Mouse (Mus musculus): Measurements from ENCODE around the gene Usp5. TPM values are rescaled to one million over a fixed set of nuclear protein-coding genes. Genes with fewer than 3 reads are reported as not detected.
"Not testable (repeated sequence)": the region's sequence is repeated elsewhere in the genome, so short reads cannot be mapped to it uniquely, and the experiment has no call there.

The Usp5 gene
- polyA plus RNA-seq, 1 experiment from 2014 or later, result 191 TPM

DNA sequence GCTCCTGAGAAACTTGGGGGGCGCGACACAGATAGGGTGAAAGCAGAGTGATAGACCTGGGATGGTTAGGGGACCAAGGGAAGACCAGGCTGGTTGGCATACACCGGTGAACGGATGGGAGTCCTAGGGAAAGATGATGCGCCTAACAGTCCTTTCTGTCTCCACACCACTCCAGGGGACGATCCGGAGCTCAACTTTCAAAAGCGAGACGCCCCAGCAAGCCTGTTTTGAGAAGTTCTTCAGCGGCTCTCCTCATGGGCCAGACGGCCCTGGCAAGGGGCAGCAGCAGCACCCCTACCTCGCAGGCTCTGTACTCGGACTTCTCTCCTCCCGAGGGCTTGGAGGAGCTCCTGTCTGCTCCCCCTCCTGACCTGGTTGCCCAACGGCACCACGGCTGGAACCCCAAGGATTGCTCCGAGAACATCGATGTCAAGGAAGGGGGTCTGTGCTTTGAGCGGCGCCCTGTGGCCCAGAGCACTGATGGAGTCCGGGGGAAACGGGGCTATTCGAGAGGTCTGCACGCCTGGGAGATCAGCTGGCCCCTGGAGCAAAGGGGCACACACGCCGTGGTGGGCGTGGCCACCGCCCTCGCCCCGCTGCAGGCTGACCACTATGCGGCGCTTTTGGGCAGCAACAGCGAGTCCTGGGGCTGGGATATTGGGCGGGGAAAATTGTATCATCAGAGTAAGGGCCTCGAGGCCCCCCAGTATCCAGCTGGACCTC, 20.1 kb downstream of the Usp5 start:
- peak; percentile 3; the same call in 1 of the 2 replicates for ATAC-seq (ENCODE audit: insufficient number of reproducible peaks, insufficient read depth, low FRiP score, low TSS enrichment)

DNA sequence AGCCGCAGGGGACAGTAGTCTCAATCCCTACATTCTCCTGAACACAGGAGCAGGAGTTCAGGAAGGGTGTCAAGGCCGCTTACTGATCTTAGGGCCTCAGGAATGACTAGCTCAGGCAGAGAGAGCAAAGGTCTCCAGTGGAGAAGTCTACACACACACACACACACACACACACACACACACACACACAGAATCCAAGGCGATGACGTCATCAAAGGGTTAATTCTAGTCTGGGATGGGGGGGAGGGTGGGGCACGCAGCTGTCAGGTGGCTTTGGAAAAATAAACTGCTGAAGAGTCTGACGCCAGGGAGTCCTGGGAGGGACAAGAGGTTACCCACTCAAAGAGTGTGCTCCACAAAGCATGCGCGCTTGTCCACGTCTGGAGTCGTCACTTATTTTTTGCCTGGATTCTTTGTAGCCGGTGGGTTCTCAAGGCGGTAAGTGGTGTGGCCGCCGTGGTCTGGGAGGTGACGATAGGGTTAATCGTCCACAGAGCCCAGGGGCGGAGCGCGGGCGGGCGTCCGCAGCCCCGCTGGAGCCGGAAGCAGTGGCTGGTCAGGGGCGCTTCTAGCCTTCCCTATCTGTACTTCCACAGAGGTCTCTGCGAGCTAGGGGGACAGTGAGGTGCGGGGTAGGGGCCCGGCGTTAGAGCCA, 20.8 kb downstream of the Usp5 start, which contains the start of gene Spsb2:
Spsb2 (plus strand) TSS at position 304 of the 655 bp plus-strand sequence.
- Histone ChIP-seq H3K9ac (peak within 1 kb of the TSS; percentile 74), H3K4me2 (replicated peaks) (peak within 1 kb of the TSS; percentile 98), H3K4me3 (peak within 1 kb of the TSS; percentile 60), H3K9me3 (no peaks in the 10 kb centered on the region), H3K27me3 (no peaks in the 10 kb centered on the region), H3K4me1 (peaks cover 32% of the 10 kb centered on the region), H3K36me3 (peaks cover 21% of the 10 kb centered on the region), H3K27ac (peak within 1 kb of the TSS; percentile 91)
- WGBS, result 4% methylated on average over 29 of the region's 29 CpGs
- peak; percentile 38 for ATAC-seq (ENCODE audit: insufficient number of reproducible peaks, insufficient read depth, low FRiP score, low TSS enrichment)

More for the DNA sequence above, 20.1 kb downstream of the Usp5 start:
- Histone ChIP-seq H3K9me3 (no peaks in the 10 kb centered on the region), H3K36me3 (peaks cover 21% of the 10 kb centered on the region), H3K4me2 (replicated peaks) (peak overlapping the region; percentile 98), H3K27me3 (no peaks in the 10 kb centered on the region), H3K4me1 (peaks cover 33% of the 10 kb centered on the region), H3K9ac (peak overlapping the region; percentile 74), H3K4me3 (peak overlapping the region; percentile 60), H3K27ac (peak overlapping the region; percentile 91)
- under 1% methylated on average over 35 of the region's 35 CpGs for WGBS

DNA sequence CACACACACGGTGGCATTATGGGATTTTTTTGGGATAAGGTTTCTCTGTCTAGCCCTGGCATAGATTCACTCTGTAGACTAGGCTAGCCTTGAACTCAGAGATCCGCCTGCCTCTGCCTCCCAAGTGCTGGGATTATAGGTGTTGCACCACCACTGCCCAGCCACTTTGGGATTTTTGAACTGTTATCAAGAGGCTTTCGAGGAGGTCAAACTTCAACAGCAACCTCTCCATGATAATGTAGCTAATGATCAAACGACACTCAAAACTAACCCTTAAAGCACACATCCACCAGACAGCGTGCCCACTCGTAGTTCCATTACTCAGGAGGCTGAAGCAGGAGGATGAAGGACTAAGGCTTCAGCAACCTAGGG, 21.3 kb downstream of the Usp5 start:
- Histone ChIP-seq H3K36me3 (peaks cover 21% of the 10 kb centered on the region), H3K4me3 (peak overlapping the region; percentile 60; the same call in 1 of the 2 replicates), H3K27ac (peak overlapping the region; percentile 91), H3K9me3 (no peaks in the 10 kb centered on the region), H3K27me3 (no peaks in the 10 kb centered on the region), H3K9ac (no peak overlapping the region), H3K4me2 (replicated peaks) (peak overlapping the region; percentile 98), H3K4me1 (peaks cover 31% of the 10 kb centered on the region)
- WGBS, result 81% methylated on average over 6 of the region's 6 CpGs
- no peak for ATAC-seq (ENCODE audit: insufficient number of reproducible peaks, insufficient read depth, low FRiP score, low TSS enrichment)

DNA sequence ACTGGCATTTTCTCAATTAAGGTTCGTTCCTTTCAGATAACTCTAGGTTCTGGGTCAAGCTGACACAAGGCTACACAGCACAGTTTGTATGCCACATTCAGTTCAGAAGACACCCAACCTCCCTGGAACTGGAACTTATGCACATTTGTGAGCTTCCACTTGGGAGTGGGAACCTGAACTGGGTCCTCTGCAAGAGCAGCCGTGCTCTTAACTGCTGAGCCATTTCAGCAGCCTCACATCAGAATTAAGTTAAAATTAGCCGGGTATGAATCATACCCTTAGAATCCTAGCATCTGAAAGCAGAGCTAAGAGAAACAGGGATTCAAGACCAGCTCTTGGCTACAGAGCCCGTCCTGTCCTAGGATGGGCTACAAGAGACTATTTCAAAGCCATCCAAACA, 21.9 kb downstream of the Usp5 start:
- Histone ChIP-seq H3K9me3 (no peaks in the 10 kb centered on the region), H3K27me3 (no peaks in the 10 kb centered on the region), H3K4me2 (replicated peaks) (no peak overlapping the region), H3K27ac (no peak overlapping the region), H3K4me1 (peaks cover 25% of the 10 kb centered on the region), H3K9ac (no peak overlapping the region), H3K36me3 (peaks cover 21% of the 10 kb centered on the region), H3K4me3 (no peak overlapping the region)
- no peak for ATAC-seq (ENCODE audit: insufficient number of reproducible peaks, insufficient read depth, low FRiP score, low TSS enrichment)
- WGBS, result 79% methylated on average over 4 of the region's 4 CpGs

DNA sequence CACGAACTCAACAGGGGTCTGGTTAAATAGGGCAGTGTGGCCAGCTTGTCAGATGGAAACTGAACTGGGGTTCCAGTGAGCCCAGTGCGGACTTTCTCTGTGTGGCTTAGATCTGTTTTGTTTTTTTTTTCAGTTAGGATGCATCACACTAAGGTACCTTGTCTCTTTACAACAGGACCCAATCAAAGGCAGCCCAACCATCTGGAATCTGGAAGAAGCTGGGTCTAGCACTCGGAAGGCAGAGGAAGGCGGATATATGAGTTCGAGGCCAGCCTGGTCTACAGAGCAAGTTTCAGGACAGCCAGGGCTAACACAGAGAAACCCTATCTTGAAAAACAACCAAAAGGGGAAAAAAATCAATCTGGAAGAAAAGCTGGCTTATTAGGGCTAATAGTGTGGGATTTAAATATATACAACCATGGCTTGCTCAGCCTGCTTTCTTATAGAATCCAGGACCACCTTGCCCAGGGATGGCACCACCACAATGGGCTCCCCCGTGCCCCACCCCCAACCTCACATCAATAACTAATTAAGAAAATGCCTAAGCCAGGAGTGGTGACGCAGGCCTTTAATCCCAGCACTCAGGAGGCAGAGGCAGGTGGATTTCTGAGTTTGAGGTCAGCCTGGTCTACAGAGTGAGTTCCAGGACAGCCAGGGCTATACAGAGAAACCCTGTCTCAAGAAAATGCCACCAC, 22.7 kb downstream of the Usp5 start:
- Histone ChIP-seq H3K9ac (no peak overlapping the region), H3K9me3 (no peaks in the 10 kb centered on the region), H3K4me1 (peaks cover 20% of the 10 kb centered on the region), H3K4me2 (replicated peaks) (peak overlapping the region; percentile 74), H3K27ac (peak overlapping the region; percentile 89), H3K4me3 (peak overlapping the region; percentile 44), H3K36me3 (peaks cover 13% of the 10 kb centered on the region), H3K27me3 (no peaks in the 10 kb centered on the region)
- WGBS, result 76% methylated on average over 7 of the region's 7 CpGs
- ATAC-seq (ENCODE audit: insufficient number of reproducible peaks, insufficient read depth, low FRiP score, low TSS enrichment), result no peak

DNA sequence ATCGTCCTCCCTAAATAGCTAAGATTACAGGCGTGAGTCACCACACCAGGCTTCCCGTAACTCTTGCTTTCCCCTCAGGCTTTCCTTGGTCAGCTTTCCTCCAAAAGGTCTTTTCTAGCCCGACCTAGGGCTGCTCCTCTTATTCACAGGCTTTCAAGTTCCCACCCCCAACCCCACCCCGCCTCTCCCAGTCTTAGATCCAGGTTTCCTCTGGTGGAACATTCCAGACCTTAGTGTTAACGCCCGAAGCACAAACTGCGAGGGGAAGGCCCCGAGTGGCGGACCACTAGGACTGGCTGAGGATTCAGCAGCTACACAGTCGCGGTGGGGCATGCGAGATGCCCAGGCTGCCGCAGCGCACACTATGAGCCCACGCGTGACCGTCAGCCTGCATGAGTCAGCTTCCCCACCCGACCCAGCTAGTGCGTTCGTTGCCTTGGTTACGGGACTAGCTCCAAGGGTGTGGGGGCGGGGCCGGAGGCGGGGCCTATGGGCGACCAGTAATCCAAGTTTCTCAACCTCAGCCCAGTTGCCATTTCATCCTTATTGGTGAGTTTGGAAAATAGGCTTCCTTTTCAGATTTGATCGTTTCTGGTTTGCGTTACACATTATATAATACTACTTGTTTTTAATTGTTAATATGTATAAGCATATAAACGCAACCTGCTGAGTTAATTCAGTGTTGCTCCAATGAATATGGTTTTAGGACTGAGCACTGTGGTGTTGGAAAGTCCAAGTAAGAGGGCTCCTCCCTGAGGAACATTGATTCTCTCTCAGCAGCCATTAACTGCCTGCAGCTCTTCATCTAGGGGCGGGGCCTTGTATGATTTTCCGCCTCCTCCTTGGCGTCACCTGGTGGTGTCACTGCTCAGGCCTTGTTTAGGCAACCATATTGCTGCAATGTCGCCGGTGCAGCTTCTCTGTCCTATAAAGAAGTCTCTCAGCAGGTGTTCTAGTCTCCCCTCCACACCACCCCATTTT, 23.7 kb downstream of the Usp5 start:
- Histone ChIP-seq H3K9me3 (no peaks in the 10 kb centered on the region), H3K4me1 (peaks cover 20% of the 10 kb centered on the region), H3K27me3 (no peaks in the 10 kb centered on the region), H3K36me3 (peaks cover 6% of the 10 kb centered on the region), H3K9ac (peak overlapping the region; percentile 50), H3K4me3 (peak overlapping the region; percentile 44), H3K4me2 (replicated peaks) (peak overlapping the region; percentile 74), H3K27ac (peak overlapping the region; percentile 89)
- 1% methylated on average over 34 of the region's 34 CpGs for WGBS
- peak; percentile 67 for ATAC-seq (ENCODE audit: insufficient number of reproducible peaks, insufficient read depth, low FRiP score, low TSS enrichment)

DNA sequence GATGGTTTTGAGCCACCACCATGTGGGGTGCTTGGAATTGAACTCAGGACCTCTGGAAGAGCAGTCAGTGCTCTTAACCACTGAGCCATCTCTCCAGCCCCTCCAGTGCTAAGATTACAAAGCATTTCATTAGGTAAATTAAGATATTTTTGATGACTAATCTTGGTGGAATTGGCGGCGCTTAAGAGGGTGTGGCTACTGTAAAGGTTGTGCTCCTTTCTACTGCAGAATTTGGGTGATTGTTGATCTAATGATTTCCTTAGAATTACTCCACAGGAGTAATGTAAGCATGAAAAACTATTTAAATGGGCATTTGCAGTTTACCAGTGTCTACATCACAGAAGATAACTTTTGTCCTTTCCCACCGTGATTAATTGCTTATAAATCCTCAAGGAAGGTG, 24.9 kb downstream of the Usp5 start:
- H3K9ac ChIP-seq, result no peak overlapping the region
- H3K27me3 ChIP-seq, result no peaks in the 10 kb centered on the region
- 86% methylated on average over 3 of the region's 3 CpGs for WGBS
- H3K9me3 ChIP-seq, result no peaks in the 10 kb centered on the region
- peaks cover 9% of the 10 kb centered on the region; the same call in 1 of the 2 replicates for H3K4me1 ChIP-seq
- H3K27ac ChIP-seq, result no peak overlapping the region
- no peak overlapping the region for H3K4me3 ChIP-seq
- no peak overlapping the region for H3K4me2 ChIP-seq (replicated peaks)
- no peaks in the 10 kb centered on the region for H3K36me3 ChIP-seq
- no peak for ATAC-seq (ENCODE audit: insufficient number of reproducible peaks, insufficient read depth, low FRiP score, low TSS enrichment)

DNA sequence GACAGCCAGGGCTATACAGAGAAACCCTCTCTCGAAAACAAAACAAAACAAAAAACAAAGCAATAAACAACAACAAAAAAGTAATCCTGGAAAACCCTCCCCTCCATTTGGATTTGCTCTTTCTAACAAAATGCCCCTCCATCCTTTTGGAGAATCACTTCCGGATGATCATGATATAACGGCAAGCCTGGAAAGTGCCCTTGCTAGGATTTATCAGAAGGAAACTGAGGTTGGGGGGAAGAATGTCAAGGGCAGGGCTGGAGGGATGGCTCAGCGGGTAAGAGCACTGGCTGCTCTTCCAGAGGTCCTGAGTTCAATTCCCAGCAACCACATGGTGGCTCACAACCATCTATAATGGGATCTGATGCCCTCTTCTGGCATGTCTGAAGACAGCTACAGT, 25.6 kb downstream of the Usp5 start:
- H3K4me3 ChIP-seq; H3K36me3 ChIP-seq; H3K9ac ChIP-seq; H3K4me2 ChIP-seq (replicated peaks); H3K4me1 ChIP-seq; H3K9me3 ChIP-seq; H3K27ac ChIP-seq; H3K27me3 ChIP-seq; ATAC-seq (ENCODE audit: insufficient number of reproducible peaks, insufficient read depth, low FRiP score, low TSS enrichment): not testable (repeated sequence)
- WGBS, result 92% methylated on average over 4 of the region's 4 CpGs

DNA sequence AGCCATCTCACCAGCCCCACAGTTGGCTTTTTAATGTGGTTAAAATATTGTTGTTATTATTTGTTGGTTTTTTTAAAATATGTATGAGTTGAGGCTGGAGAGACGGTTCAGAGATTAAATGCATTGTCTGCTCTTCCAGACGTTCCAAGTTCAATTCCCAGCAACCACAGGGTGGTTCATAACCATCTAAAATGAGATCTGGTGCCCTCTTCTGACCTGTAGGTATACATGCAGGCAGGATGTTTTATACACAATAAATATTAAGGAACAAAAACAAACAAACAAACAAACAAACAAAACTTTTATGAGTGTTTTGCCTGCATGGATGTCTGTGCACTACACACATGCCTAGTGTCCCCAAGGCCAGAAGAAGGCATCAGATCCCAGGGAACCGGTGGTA, 26.2 kb downstream of the Usp5 start:
- no peaks in the 10 kb centered on the region for H3K27me3 ChIP-seq
- H3K27ac ChIP-seq, result no peak overlapping the region
- 78% methylated on average over 3 of the region's 3 CpGs for WGBS
- H3K4me1 ChIP-seq, result peaks cover 9% of the 10 kb centered on the region; the same call in 1 of the 2 replicates
- H3K4me2 ChIP-seq (replicated peaks), result no peak overlapping the region
- no peak overlapping the region for H3K9ac ChIP-seq
- ATAC-seq (ENCODE audit: insufficient number of reproducible peaks, insufficient read depth, low FRiP score, low TSS enrichment), result no peak
- no peak overlapping the region for H3K4me3 ChIP-seq
- no peaks in the 10 kb centered on the region for H3K36me3 ChIP-seq
- no peaks in the 10 kb centered on the region for H3K9me3 ChIP-seq

DNA sequence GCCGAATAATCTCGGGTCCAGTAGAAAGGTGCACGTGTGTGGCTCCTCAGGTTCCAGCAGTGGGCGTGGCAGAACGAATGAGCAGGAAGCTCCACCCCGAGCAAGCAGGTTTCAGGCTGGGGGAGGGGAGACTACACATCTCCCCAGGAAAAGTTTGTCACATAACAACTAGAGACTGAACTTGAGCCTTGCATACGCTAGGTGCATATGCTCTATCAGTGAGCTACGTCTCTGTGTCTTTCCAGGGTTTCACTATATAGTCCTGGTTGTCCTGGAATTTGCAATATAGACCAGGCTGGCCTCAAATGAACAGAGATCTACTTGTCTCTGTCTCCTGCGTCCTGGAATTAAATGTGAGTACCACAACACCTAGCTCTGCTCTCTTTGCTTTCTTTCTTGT, 26.9 kb downstream of the Usp5 start:
- H3K9ac ChIP-seq; ATAC-seq (ENCODE audit: insufficient number of reproducible peaks, insufficient read depth, low FRiP score, low TSS enrichment); H3K27ac ChIP-seq; H3K4me1 ChIP-seq; H3K9me3 ChIP-seq; H3K36me3 ChIP-seq; H3K27me3 ChIP-seq: not testable (repeated sequence)
- Histone ChIP-seq H3K4me2 (replicated peaks) (peak overlapping the region; percentile 39), H3K4me3 (peak overlapping the region; percentile 4; the same call in 1 of the 2 replicates)
- WGBS, result 3% methylated on average over 7 of the region's 9 CpGs

DNA sequence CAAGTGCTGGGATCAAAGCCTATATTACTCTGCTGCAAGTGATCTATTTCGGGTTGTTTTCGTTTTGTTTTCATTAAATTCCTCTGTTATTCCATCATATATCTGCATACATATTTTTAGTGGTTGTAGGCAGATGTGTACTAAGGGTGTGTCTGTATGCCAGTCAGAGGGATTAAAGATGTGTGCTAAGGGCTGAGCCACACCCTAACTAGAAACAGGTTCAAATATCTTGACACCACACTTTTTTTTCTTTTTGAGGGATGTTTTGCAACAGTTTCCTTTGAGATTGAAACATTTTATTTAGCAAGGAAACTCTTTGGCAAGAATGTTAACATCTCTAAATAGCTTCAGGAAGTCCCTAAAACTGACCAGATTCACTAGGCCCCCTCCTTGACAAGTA, 33.1 kb downstream of the Usp5 start:
- no peaks in the 10 kb centered on the region for H3K27me3 ChIP-seq
- ATAC-seq (ENCODE audit: insufficient number of reproducible peaks, insufficient read depth, low FRiP score, low TSS enrichment), result no peak
- no peak overlapping the region for H3K9ac ChIP-seq
- no peaks in the 10 kb centered on the region for H3K4me1 ChIP-seq
- no peaks in the 10 kb centered on the region for H3K36me3 ChIP-seq
- WGBS, result 76% methylated on average over 2 of the region's 2 CpGs
- no peak overlapping the region for H3K27ac ChIP-seq
- H3K4me3 ChIP-seq, result no peak overlapping the region
- no peaks in the 10 kb centered on the region for H3K9me3 ChIP-seq
- H3K4me2 ChIP-seq (replicated peaks), result no peak overlapping the region
